Mouse (Mus musculus) heart, adult 18-20 months (tissue): Measurements from ENCODE around the gene Irgm2. TPM values are rescaled to one million over a fixed set of nuclear protein-coding genes. Genes with fewer than 3 reads are reported as not detected.
"Not testable (repeated sequence)": the region's sequence is repeated elsewhere in the genome, so short reads cannot be mapped to it uniquely, and the experiment has no call there.

Experiments
- DNase-seq, 2 experiments: peaks; one replicate each; pipeline ENCODE4 v3.0.0; 2021 to 2022; ENCODE audit warnings: mixed read lengths in 1 of 2
- long read RNA-seq, 2 experiments: library from polyadenylated mRNA; stranded (forward); transcript quantifications; one replicate each; pipeline ENCODE4 v2.0.0; 2021
- total RNA-seq, 2 experiments: library from RNA; stranded (reverse); gene quantifications; 2 replicates each; pipeline ENCODE4 v1.2.3; 2021

Gene Irgm2
- 10 to 100 TPM; 10.0 to 30.3 TPM for total RNA-seq
- long read RNA-seq, experiment 1, transcript Irgm2-202 (2 exons, 3,459 nt), result major isoform, 7 of 8 reads
- long read RNA-seq, experiment 1, partial matches to known transcripts, result 0 of 8 reads
- long read RNA-seq, experiment 1, other reads (novel, unspliced or antisense), result 1 of 8 reads
- long read RNA-seq, experiment 2, partial matches to known transcripts, result 0 of 2 reads
- long read RNA-seq, experiment 2, other reads (novel, unspliced or antisense), result 2 of 2 reads

GRCm38 (mm10) chr11:58199229-58200037 lies at the start of gene Irgm2, which contains the start of gene Igtp:
Gene Irgm2, plus strand, starts transcription at chr11:58199618.
Gene Igtp, plus strand, starts transcription at chr11:58199556.
- DNase-seq, result peak; percentile 92

GRCm38 (mm10) chr11:58155458-58155857 lies 44.0 kb upstream of the Irgm2 start:
- no peak for DNase-seq

- DNase-seq, result no peak
These were observed 42.5 kb upstream of the Irgm2 start for GRCm38 (mm10) chr11:58156871-58157270.

GRCm38 (mm10) chr11:58165072-58165471 lies 34.3 kb upstream of the Irgm2 start:
- DNase-seq, result no peak

GRCm38 (mm10) chr11:58167822-58168166 lies 31.6 kb upstream of the Irgm2 start:
- no peak for DNase-seq

- peak; percentile 85 to 87 for DNase-seq
These were observed 31.1 kb upstream of the Irgm2 start, which contains the start of gene Gemin5 for GRCm38 (mm10) chr11:58168167-58168915. Gene Gemin5, minus strand, starts transcription at chr11:58168539.

GRCm38 (mm10) chr11:58169666-58170065 lies 29.8 kb upstream of the Irgm2 start:
- no peak for DNase-seq

- peak; percentile 96 to 98 for DNase-seq
These were observed 27.8 kb upstream of the Irgm2 start, which contains the start of gene Mrpl22 for GRCm38 (mm10) chr11:58171459-58172091. Gene Mrpl22, plus strand, starts transcription at chr11:58171661.

- peak; percentile 86 to 88 for DNase-seq
These were observed 19.9 kb upstream of the Irgm2 start for GRCm38 (mm10) chr11:58179563-58179962.

GRCm38 (mm10) chr11:58179986-58180385 lies 19.4 kb upstream of the Irgm2 start:
- DNase-seq, result not testable (repeated sequence)

- no peak for DNase-seq
These were observed 18.7 kb upstream of the Irgm2 start for GRCm38 (mm10) chr11:58180756-58181155.

- peak; percentile 45 to 47 for DNase-seq
These were observed 15.8 kb upstream of the Irgm2 start for GRCm38 (mm10) chr11:58183579-58183978.

- no peak for DNase-seq
These were observed 9.7 kb upstream of the Irgm2 start for GRCm38 (mm10) chr11:58189675-58190074.

GRCm38 (mm10) chr11:58193326-58193725 lies 6.1 kb upstream of the Irgm2 start:
- DNase-seq, result peak; percentile 63 to 73

GRCm38 (mm10) chr11:58193860-58194520 lies 5.4 kb upstream of the Irgm2 start:
- DNase-seq, result no peak

- no peak for DNase-seq
These were observed 755 bp upstream of the Irgm2 start for GRCm38 (mm10) chr11:58198663-58199062.

GRCm38 (mm10) chr11:58200226-58200625 lies 808 bp downstream of the Irgm2 start:
- no peak for DNase-seq

- no peak for DNase-seq
These were observed 1.6 kb downstream of the Irgm2 start for GRCm38 (mm10) chr11:58201052-58201451.

GRCm38 (mm10) chr11:58210321-58210886 lies 11.0 kb downstream of the Irgm2 start:
- no peak for DNase-seq

GRCm38 (mm10) chr11:58211062-58211681 lies 11.8 kb downstream of the Irgm2 start:
- DNase-seq, result no peak

- DNase-seq, result no peak
These were observed 12.3 kb downstream of the Irgm2 start for GRCm38 (mm10) chr11:58211682-58212067.
